Mouse (Mus musculus) neutrophil, adult 5-6 weeks (primary cell): ENCODE measurements around the gene Vkorc1. TPM values are rescaled to one million over a fixed set of nuclear protein-coding genes. Genes with fewer than 3 reads are reported as not detected.
A peak's percentile ranks its signal among the peaks of the same experiment; 100 is the strongest.
"Not testable (repeated sequence)": the region's sequence is repeated elsewhere in the genome, so short reads cannot be mapped to it uniquely, and the experiment has no call there.

Experiments used
- ATAC-seq: fragments of 151-379, 151-347 bp; 2 replicates; pipeline ENCODE4 v1.8.0; 2017; ENCODE audit warnings: mild to moderate bottlenecking, moderate TSS enrichment; ENCODE audit not compliant: insufficient number of reproducible peaks, poor library complexity, low FRiP score, severe bottlenecking; ENCODE audit errors: extremely low read depth
- total RNA-seq: library from RNA; stranded (forward); fragments of 200-1000 nt; gene quantifications from 2 replicates; pipeline ENCODE4 v1.2.3, GENCODE M21; 2017

Vkorc1 gene
- 4.8 and 8.5 TPM in 2 replicates for total RNA-seq

GRCm38 (mm10) chr7:127895442-127895841 is at the start of gene Vkorc1, which contains the start of gene Gm21974:
TSS of gene Vkorc1 (minus strand) at chr7:127895617.
TSS of gene Gm21974 (minus strand) at chr7:127895454.
- ATAC-seq = peak; percentile 86

DNA sequence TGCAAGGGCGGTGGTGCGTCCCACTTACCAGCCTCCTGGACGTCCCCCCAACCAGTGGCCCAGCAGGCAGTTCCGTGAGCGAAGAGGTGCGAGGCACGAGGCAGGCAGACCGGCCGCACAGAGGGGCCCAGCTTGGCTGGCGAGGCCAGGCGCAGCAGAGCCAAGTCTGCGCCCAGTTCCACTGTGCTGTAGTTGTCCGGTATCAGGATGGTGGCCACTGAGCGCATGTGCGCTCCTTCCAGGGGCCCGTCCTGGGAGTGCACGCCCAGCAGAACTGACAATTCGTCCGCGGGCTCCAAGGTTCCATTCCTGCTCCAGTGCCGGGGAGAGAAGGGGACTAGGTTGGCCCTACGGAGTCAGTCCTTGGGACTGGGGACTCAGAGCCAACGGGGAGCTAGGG is 49.2 kb upstream of the Vkorc1 start:
- ATAC-seq = no peak

DNA sequence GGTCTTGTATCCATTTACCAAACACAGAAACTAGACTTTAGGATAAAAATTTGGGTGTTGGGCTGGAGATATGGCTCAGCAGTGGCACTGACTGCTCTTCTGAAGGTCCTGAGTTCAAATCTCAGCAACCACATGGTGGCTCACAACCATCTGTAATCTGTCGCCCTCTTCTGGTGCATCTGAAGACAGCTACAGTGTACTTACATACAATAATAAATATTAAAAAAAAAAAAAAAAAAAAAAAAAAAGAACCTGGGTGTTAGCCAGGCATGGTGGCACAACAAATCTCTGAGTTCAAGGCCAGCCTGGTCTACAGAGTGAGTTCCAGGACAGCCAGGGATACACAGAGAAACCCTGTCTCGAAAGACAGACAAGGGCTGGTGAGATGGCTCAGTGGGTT is 46.7 kb upstream of the Vkorc1 start:
- ATAC-seq = not testable (repeated sequence)

DNA sequence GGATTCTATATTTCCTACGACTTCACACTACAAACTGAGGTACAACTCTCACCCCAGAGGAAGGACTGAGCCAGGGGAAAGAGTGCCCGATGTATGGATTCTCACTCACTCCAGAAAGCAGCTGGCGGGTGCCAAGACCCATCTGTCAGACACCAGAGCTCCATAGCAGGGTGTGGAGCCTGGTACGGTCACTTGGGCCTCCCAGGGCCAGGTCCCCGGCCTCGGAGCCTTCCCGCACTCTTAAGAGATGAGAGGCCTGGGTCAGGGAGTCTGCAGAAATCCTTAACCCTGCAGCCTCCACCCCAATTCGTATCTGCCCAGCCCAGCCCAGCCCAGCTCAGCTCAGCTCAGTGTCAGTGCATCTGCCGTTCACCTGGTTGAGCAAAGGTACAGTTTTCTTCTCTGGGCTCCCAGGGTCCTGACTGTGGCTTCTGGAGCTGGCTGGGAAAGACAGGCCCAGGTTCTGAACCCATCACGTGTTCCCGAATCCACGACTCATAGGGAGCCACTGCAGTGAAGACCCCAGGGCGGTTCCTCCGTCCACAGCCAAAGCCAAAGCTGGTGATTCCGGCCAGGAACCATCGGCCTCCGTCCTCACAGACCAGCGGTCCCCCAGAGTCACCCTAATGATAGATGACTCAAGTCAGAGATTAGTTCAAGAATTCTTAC is 40.9 kb upstream of the Vkorc1 start:
- ATAC-seq = no peak

GRCm38 (mm10) chr7:127935748-127936159 is 40.3 kb upstream of the Vkorc1 start:
- ATAC-seq = no peak

- peak; percentile 97 for ATAC-seq
These were observed 39.8 kb upstream of the Vkorc1 start for GRCm38 (mm10) chr7:127935028-127935722.

- no peak for ATAC-seq
These were observed 38.7 kb upstream of the Vkorc1 start for GRCm38 (mm10) chr7:127934075-127934474.

GRCm38 (mm10) chr7:127932273-127933031 is 37.0 kb upstream of the Vkorc1 start:
- no peak for ATAC-seq

DNA sequence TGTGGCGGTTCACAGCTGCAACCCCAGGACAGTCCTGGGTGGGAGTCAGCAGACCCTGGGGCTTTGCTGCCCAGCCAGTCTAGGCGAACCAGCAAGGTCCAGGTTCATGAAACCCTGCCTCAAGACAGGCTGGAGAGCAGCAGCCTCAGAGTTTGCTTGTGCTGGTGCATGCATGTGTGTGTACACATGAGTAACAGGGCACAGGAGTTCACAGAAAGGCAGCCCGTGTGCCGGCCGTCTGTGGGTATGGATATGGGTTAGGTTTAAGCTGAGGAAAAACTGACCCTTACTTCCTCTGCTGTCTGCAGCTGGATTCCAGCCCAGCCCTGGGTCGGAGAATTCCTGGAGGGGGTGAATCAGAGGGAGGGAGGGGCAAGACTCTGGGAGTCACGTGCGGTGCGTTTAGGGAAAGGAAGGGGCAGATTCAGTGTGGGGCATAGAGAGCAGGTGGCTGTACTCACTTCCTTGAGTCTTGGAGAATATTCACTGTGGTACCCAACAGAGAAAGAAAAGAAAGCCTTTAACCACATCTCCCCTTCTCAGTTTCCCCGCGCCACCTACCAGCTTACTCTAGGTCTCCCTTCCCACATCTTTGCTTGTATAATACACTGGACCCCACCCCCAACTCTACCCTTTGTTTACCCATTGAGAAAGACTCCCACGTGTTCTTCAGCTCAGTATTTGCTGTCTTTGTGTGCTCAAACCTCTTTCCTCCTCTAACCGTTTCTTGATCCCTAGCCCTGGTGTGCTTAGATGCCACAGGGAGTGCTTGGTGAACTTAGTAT is 36.1 kb upstream of the Vkorc1 start:
- ATAC-seq = no peak

DNA sequence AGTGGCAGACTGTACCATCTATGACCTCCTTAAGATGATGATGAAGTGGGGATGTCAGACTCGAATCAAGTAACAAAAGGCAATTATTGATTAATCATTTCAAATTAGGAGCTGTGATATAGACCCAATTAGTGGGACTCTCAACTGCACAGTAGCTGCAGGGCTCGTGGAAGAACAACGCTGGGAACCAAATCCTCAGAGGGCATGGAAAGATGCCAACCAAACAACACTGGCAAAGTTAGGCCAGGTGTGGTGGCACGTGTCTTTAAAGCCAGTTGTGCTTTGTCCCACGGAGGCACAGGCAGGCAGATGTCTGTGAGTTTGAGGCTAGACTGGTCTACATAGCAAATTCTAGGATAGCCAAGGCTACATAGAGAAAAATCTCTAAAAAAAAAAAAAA is 35.2 kb upstream of the Vkorc1 start:
- no peak for ATAC-seq

- ATAC-seq = no peak
These were observed 34.5 kb upstream of the Vkorc1 start, which contains the start of gene Prss8 for GRCm38 (mm10) chr7:127929923-127930322. TSS of gene Prss8 (minus strand) at chr7:127930104.

GRCm38 (mm10) chr7:127928596-127928995 is 33.2 kb upstream of the Vkorc1 start:
- ATAC-seq = no peak

DNA sequence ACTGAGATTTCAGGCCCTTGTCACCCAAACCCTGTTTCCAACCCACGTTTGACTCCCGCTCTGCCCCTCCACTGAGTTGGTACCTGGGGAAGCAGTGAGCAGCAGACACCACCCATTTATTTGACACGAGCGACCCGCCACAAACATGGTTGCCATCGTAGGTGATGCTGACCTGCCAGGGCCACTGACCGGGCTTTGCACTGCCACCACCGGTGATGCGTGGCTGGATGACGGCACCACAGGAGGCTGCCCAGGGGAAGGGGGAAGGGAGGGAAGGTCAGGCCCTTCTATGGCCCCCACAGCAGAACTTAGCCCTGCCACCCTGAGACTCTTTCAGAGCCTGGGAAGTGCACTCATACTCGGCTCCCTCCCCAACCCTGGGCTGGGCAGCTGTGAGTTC is 32.3 kb upstream of the Vkorc1 start:
- ATAC-seq = no peak

DNA sequence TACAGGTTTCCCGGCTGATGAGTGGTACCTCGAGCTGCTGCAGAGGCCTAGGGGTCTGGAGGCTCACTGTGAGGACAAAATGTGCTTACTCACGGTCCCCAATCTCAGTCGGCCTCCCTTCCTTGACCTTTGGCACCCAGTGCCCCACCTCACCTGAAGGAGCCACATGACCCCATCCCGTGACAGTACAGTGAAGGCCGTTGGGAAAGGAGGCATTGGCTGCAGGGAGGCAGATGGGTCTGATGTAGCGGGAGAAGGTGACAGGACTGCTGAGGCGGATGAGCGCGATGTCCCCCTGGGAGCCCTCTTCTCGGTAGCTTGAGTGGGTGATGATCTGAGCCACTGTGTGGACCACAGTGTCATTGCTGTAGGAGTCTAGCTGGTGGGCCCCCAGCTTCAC is 31.4 kb upstream of the Vkorc1 start:
- no peak for ATAC-seq

GRCm38 (mm10) chr7:127926066-127926465 is 30.6 kb upstream of the Vkorc1 start:
- no peak for ATAC-seq

- ATAC-seq = no peak
These were observed 29.8 kb upstream of the Vkorc1 start for GRCm38 (mm10) chr7:127925252-127925651.

- no peak for ATAC-seq
These were observed 28.3 kb upstream of the Vkorc1 start for GRCm38 (mm10) chr7:127923714-127924113.

GRCm38 (mm10) chr7:127922451-127923275 is 27.2 kb upstream of the Vkorc1 start:
- peak; percentile 74 for ATAC-seq
